Mouse (Mus musculus) monocyte, adult 5-6 weeks (primary cell): Measurements from ENCODE around the gene Fkbp14. TPM values are rescaled to one million over a fixed set of nuclear protein-coding genes. Genes with fewer than 3 reads are reported as not detected.

ENCODE experiments used
- ATAC-seq: fragments of 153-309, 156-312 bp; replicated peaks from 2 replicates; pipeline ENCODE4 v1.8.0; 2017; ENCODE audit warnings: mild to moderate bottlenecking; ENCODE audit not compliant: low TSS enrichment, insufficient number of reproducible peaks, severe bottlenecking, poor library complexity, low FRiP score
- total RNA-seq: library from RNA; stranded (forward); fragments of 200-1000, 200-491, 200-594 nt; gene quantifications from 3 replicates; pipeline ENCODE4 v1.2.3, GENCODE M21; 2017

The Fkbp14 gene
- total RNA-seq, 1 experiment from 2014 or later = not detected

- no peak for ATAC-seq
Measured at GRCm38 (mm10) chr6:54554341-54555110, 42.6 kb downstream of the Fkbp14 start.

- ATAC-seq = no peak
Measured at GRCm38 (mm10) chr6:54553632-54554031, 43.5 kb downstream of the Fkbp14 start.

DNA sequence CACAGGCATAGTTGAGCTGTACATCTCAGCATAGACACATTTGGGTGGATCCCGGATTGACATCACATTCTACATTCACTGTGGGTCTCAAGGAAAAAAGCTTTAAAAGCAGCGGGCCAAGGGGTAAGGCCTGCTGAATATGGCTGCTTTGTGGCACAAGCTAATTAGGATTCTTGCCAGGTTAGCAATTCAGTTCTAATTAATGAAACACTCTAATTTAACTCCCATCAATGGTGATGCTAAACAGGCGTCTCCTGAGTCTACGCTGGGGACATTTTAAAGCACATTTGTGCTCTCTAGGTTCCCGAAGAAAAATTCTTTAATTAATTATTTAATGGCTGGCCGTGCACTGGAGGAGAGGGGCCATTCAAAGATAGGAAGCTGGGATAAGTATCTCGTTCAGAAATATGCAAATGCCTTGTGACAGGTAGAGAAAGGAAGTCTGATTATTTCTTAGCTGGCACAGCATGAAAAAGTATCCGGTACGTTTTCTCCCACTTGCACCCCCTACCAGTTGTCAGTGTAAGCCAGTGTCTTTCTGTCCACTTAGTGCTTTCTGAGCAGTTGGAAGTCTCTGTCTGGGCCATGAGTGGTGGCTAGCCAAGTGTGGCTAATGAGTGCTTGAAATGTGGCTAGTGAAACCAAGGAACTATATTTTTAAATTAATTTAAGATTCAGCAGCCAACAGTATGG, 44.2 kb downstream of the Fkbp14 start:
- ATAC-seq = no peak

DNA sequence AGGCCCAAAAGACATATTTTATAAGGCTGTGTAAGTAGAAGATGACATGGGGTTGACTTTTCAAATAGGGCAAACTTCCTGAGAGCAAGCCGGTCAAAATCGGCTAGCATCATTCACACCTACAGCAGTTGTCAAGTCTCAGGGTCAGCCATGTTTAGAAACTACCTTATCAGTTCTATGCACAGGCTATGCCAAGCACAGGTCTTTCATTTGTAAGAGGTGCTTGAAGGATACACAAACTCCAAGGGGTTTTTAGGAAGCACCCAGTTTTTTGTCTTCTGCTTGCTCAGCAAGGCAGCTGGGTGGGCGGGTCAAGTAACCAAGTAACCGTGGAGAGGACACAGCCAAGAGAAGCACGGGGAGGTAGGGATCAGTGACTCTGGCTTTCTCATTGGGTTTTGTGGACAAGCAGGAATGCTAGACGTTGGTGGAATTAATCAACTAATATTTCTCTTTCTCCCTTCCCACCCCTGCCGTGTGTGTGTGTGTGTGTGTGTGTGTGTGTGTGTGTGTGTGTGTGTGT, 46.2 kb downstream of the Fkbp14 start:
- no peak for ATAC-seq

DNA sequence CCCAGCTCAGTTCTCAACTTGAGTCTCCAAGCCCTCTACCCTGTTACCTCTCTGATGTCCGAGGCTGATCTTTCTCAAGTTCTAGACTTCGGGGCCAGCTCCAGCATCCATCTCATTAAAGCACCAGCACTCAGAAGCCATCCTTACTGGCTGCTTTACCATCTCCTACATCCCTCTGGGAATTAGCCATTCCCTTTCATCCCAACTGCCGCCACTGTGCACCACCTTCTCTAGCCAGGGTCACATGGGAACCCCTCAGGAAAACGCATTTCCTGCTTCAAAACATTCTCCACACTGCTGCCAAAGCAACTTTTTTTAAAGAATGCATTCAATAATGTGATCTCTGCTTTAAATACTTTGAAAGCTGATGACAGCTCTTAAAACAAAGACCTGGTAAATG, 47.8 kb downstream of the Fkbp14 start:
- no peak for ATAC-seq

DNA sequence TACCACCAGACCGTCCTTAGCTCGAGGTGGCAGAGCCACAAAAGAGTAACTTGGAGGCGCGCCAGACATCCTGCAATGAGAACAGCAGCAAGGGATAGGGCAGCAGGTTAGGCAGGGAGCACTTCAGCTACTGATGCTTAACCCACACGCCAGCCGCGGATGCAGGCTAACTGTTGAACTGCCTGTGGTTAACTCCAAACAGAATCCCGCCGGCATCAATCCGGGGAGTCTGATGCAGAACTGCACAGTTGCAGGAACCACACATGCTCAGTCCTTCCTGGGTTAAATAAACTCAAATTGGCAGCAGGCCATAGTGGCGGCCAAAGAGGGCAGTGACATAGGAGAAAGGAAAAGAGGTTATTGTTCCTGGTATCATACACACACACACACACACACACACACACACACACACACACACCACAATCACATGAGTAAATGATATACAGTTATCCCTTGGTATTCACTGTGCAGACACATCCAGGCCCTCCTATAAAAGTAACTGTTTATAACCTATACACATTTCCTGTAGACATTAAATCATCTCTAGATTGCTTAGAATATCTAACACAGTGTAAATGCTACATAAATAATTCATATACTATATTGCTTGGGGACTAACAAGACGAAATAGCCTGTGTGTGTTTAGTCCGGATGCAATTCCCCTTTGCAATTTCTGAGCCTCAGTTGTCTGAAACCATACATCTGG, 48.6 kb downstream of the Fkbp14 start:
- no peak for ATAC-seq

DNA sequence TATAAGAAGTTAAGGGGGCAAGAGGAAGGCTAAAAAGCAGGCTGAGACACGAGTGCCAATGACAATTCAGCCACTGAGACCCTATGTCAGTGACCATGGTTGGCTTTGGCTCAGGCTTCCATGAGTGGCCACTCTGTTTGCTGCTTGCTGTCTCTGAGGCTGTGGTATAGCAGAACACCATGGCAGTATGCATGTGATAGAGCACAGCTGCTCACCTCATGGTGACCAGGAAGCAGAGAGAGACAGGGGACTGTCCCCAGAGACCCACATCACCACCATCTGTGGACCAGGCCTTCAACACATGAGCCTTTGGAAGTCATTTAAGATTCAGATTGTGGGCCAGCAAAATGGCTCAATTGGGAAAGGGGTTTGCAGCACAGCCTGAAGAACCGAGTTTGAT, 53.5 kb downstream of the Fkbp14 start:
- no peak for ATAC-seq

DNA sequence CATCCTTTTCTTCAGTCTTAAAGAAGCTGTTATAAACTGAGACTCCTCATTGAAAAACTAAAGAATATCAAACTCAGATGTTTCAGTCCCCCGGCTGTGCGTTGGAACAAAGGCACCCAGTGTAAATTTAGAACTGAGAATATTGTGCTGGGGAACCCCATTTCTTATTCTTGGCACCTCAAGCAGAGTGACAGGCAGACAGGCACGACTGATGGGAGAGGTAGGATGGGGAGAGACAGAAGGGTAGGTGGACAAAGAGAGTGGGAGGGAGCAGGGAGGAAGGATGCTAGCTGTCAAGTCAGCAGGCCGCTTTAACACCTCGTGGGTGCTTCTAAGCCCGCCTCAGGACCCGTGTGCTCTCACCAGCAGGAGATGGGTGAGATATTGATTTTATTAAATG, 54.3 kb downstream of the Fkbp14 start:
- no peak for ATAC-seq

GRCm38 (mm10) chr6:54540252-54540887, 56.7 kb downstream of the Fkbp14 start:
- no peak for ATAC-seq

DNA sequence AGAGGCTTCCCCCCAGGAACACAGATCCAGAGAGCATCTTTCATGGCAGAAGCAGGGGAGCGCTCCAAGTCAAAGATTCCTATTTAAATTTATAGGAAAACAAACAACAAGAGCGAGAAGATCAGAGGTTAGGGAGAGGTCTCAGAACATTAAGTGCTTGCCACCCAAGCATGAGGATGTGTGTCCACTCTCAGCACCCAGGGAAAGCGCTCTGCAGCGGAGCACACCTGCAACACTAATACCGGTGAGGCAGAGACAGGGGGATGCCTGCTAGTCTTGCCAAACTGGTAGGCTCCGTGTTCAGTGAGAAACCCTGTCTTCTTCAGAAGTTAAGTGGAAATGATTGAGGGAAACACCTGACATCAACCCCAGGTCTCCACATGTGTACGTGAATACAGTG, 57.7 kb downstream of the Fkbp14 start:
- no peak for ATAC-seq

GRCm38 (mm10) chr6:54538773-54539173, 58.3 kb downstream of the Fkbp14 start:
- no peak for ATAC-seq

GRCm38 (mm10) chr6:54537053-54537452, 60.1 kb downstream of the Fkbp14 start:
- ATAC-seq = no peak

DNA sequence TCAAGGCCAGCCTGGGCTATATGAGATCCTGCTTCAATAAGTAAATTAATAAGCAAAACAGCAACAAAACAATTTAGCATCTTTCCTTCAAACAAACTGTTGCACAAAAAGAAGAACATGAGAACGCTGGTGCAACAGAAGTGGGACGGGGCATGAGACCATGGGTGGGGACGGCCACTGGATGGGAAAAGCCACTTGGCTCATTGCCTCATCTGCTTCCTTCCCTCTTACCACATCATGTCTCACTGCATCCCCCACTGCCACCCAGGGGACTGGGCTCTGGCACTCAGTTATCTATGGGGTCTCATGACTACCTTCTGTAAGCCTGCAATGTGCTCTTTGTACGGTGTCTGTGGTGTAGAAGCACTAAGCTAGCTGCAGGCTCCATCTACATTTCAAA, 61.6 kb downstream of the Fkbp14 start:
- no peak for ATAC-seq

GRCm38 (mm10) chr6:54531048-54531481, 66.0 kb downstream of the Fkbp14 start:
- ATAC-seq = no peak

DNA sequence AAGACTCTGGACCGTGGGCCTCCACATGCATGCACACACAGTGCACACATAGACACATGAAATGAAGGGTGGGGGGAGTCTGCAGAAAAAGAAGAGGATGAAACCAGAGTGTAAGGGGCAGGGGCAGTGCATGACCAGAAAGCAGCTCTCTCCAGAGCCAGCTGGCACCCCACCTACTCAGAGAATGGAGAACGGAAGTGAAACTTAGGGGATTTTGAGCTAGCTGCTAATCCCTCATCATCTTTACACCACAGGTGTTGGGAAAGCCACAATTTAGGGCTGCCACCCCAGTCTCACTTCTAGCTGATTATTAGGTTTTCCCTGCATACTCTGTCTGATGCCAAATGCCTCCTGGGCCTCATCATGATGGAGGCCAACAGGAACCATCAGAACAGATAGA, 66.9 kb downstream of the Fkbp14 start:
- ATAC-seq = no peak

DNA sequence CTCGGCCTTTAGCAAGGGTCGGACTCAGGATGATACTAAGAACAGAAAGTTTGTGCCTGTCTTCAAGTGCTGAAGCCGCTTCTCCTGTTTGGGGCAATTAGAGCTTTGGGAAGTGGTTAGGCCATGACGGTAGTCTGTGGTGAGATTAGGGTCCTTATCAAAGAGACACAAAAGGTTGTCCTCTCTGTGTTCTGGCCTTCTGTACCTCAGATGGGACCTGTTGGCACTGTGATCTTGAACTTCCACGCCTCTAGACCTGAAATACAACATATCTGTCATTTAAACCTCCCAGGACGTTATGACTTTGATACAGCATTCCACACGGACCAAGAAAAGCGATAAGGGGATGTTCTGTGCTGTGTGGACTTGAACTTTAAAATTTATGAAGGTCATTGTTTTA, 68.4 kb downstream of the Fkbp14 start:
- ATAC-seq = no peak
